Mouse (Mus musculus): Measurements from ENCODE around the gene Pnpla2.

DNA sequence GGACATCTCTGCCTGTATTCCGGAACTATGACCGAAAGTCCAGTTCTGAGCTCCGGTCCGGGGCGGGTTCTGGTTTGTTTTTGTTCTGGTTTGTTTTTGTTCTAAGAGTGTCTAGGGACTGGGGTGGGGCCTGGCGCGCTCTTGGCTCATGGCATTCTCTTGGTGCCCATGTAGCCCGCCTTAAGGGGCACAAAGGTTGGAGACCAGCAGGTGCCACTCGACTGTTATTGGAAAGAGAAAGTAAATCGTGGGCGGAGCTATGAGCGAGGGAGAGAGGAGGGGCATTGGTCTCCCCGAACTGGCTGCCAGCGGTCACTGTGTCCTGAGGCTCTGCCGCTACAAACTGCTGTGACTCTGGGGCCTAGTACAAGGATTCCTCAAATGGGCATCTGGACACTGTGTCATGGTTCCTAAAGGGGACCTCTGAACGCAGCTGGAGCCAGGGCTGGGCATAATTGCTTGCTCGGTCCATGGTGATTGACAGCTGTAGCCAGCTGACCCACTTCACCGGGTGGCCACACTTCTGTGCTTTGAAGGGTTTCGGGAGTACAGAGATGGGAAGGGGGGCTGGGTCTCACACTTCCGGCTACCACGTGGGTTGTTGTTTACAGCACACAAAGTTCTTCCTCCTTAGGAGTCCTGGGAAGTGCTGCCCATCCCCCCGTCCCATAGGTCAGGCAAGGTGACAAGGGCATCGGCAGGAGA, 764 bp downstream of the Pnpla2 start:
- TF ChIP-seq CTCF (conservative IDR thresholded peaks at IDR 0.05; ENCODE audit: low read length): no peak
- TF ChIP-seq POU5F1 (IDR thresholded peaks at IDR 0.05; ENCODE audit: borderline replicate concordance, low read length): no peak
